Mouse (Mus musculus): ENCODE results near the gene Cadm1. TPM values are rescaled to one million over a fixed set of nuclear protein-coding genes. Genes with fewer than 3 reads are reported as not detected.

Cadm1 gene
- polyA plus RNA-seq, 1 experiment from 2014 or later, result 96.0 TPM

- Histone ChIP-seq H3K4me1 (replicated peaks; ENCODE audit: control insufficient read depth, insufficient read depth, low read length) (peaks cover 10% of the 10 kb centered on the region), H3K4me3 (ENCODE audit: low read length) (no peak overlapping the region), H3K4me2 (ENCODE audit: low read depth, low read length) (no peak overlapping the region), H3K27ac (ENCODE audit: low read length) (no peak overlapping the region), H3K27me3 (ENCODE audit: control insufficient read depth, insufficient read depth, low read depth, low read length) (peaks cover 9% of the 10 kb centered on the region), H3K9ac (ENCODE audit: low read length) (no peak overlapping the region), H3K36me3 (ENCODE audit: control insufficient read depth, insufficient read depth, low read length) (no peaks in the 10 kb centered on the region), H3K9me3 (ENCODE audit: control insufficient read depth, low read length) (no peaks in the 10 kb centered on the region)
- no peak for ATAC-seq (ENCODE audit: low read depth)
- WGBS, result 71% methylated on average over 13 of the region's 13 CpGs
Observed at GRCm38 (mm10) chr9:47692911-47693310, 162.9 kb downstream of the Cadm1 start.

- WGBS, result 45% methylated on average over 3 of the region's 3 CpGs
- no peak for ATAC-seq (ENCODE audit: low read depth)
Observed at GRCm38 (mm10) chr9:47699026-47699425, 169.1 kb downstream of the Cadm1 start.

GRCm38 (mm10) chr9:47700021-47700420, 170.0 kb downstream of the Cadm1 start:
- no peak overlapping the region for H3K27ac ChIP-seq (ENCODE audit: low read length)
- ATAC-seq (ENCODE audit: low read depth), result no peak
- no peak overlapping the region for H3K4me3 ChIP-seq (ENCODE audit: low read length)
- no peaks in the 10 kb centered on the region for H3K9me3 ChIP-seq (ENCODE audit: control insufficient read depth, low read length)
- no peak overlapping the region for H3K9ac ChIP-seq (ENCODE audit: low read length)
- no peaks in the 10 kb centered on the region for H3K36me3 ChIP-seq (ENCODE audit: control insufficient read depth, insufficient read depth, low read length)
- WGBS, result 96% methylated on average over 5 of the region's 5 CpGs
- H3K4me2 ChIP-seq (ENCODE audit: low read depth, low read length), result no peak overlapping the region
- no peaks in the 10 kb centered on the region for H3K4me1 ChIP-seq (replicated peaks; ENCODE audit: control insufficient read depth, insufficient read depth, low read length)
- H3K27me3 ChIP-seq (ENCODE audit: control insufficient read depth, insufficient read depth, low read depth, low read length), result no peaks in the 10 kb centered on the region

More at GRCm38 (mm10) chr9:47699026-47699425, 169.1 kb downstream of the Cadm1 start:
- Histone ChIP-seq H3K9ac (ENCODE audit: low read length) (no peak overlapping the region), H3K36me3 (ENCODE audit: control insufficient read depth, insufficient read depth, low read length) (no peaks in the 10 kb centered on the region), H3K4me3 (ENCODE audit: low read length) (no peak overlapping the region), H3K27ac (ENCODE audit: low read length) (no peak overlapping the region), H3K9me3 (ENCODE audit: control insufficient read depth, low read length) (no peaks in the 10 kb centered on the region), H3K4me2 (ENCODE audit: low read depth, low read length) (no peak overlapping the region), H3K4me1 (replicated peaks; ENCODE audit: control insufficient read depth, insufficient read depth, low read length) (no peaks in the 10 kb centered on the region), H3K27me3 (ENCODE audit: control insufficient read depth, insufficient read depth, low read depth, low read length) (no peaks in the 10 kb centered on the region)

GRCm38 (mm10) chr9:47703026-47703876, 173.3 kb downstream of the Cadm1 start:
- no peak overlapping the region for H3K4me3 ChIP-seq (ENCODE audit: low read length)
- no peak overlapping the region for H3K27ac ChIP-seq (ENCODE audit: low read length)
- 83% methylated on average over 19 of the region's 19 CpGs for WGBS
- no peak overlapping the region for H3K9ac ChIP-seq (ENCODE audit: low read length)
- H3K9me3 ChIP-seq (ENCODE audit: control insufficient read depth, low read length), result no peaks in the 10 kb centered on the region
- peaks cover 5% of the 10 kb centered on the region; the same call in 1 of the 2 replicates for H3K4me1 ChIP-seq (replicated peaks; ENCODE audit: control insufficient read depth, insufficient read depth, low read length)
- 0 out of 2 replicates have a peak, but pooled peaks have one; percentile 16 for ATAC-seq (ENCODE audit: low read depth)
- no peaks in the 10 kb centered on the region for H3K36me3 ChIP-seq (ENCODE audit: control insufficient read depth, insufficient read depth, low read length)
- H3K27me3 ChIP-seq (ENCODE audit: control insufficient read depth, insufficient read depth, low read depth, low read length), result no peaks in the 10 kb centered on the region
- H3K4me2 ChIP-seq (ENCODE audit: low read depth, low read length), result no peak overlapping the region

- Histone ChIP-seq H3K9ac (ENCODE audit: low read length) (no peak overlapping the region), H3K4me1 (replicated peaks; ENCODE audit: control insufficient read depth, insufficient read depth, low read length) (peaks cover 5% of the 10 kb centered on the region; the same call in 1 of the 2 replicates), H3K36me3 (ENCODE audit: control insufficient read depth, insufficient read depth, low read length) (no peaks in the 10 kb centered on the region), H3K4me2 (ENCODE audit: low read depth, low read length) (no peak overlapping the region), H3K27ac (ENCODE audit: low read length) (no peak overlapping the region), H3K4me3 (ENCODE audit: low read length) (no peak overlapping the region), H3K27me3 (ENCODE audit: control insufficient read depth, insufficient read depth, low read depth, low read length) (no peaks in the 10 kb centered on the region), H3K9me3 (ENCODE audit: control insufficient read depth, low read length) (no peaks in the 10 kb centered on the region)
- WGBS, result 92% methylated on average over 9 of the region's 9 CpGs
- ATAC-seq (ENCODE audit: low read depth), result no peak
Observed at GRCm38 (mm10) chr9:47706341-47706740, 176.4 kb downstream of the Cadm1 start.

GRCm38 (mm10) chr9:47707326-47707725, 177.4 kb downstream of the Cadm1 start:
- no peak overlapping the region for H3K4me3 ChIP-seq (ENCODE audit: low read length)
- peaks cover 5% of the 10 kb centered on the region; the same call in 1 of the 2 replicates for H3K4me1 ChIP-seq (replicated peaks; ENCODE audit: control insufficient read depth, insufficient read depth, low read length)
- ATAC-seq (ENCODE audit: low read depth), result no peak
- 87% methylated on average over 6 of the region's 6 CpGs for WGBS
- H3K9me3 ChIP-seq (ENCODE audit: control insufficient read depth, low read length), result no peaks in the 10 kb centered on the region
- no peak overlapping the region for H3K9ac ChIP-seq (ENCODE audit: low read length)
- no peak overlapping the region for H3K27ac ChIP-seq (ENCODE audit: low read length)
- H3K27me3 ChIP-seq (ENCODE audit: control insufficient read depth, insufficient read depth, low read depth, low read length), result no peaks in the 10 kb centered on the region
- no peaks in the 10 kb centered on the region for H3K36me3 ChIP-seq (ENCODE audit: control insufficient read depth, insufficient read depth, low read length)
- no peak overlapping the region for H3K4me2 ChIP-seq (ENCODE audit: low read depth, low read length)

GRCm38 (mm10) chr9:47708299-47708698, 178.3 kb downstream of the Cadm1 start:
- Histone ChIP-seq H3K9ac (ENCODE audit: low read length) (no peak overlapping the region), H3K27ac (ENCODE audit: low read length) (0 out of 2 replicates have a peak overlapping the region, but pooled peaks have one; percentile 5), H3K27me3 (ENCODE audit: control insufficient read depth, insufficient read depth, low read depth, low read length) (no peaks in the 10 kb centered on the region), H3K4me1 (replicated peaks; ENCODE audit: control insufficient read depth, insufficient read depth, low read length) (peaks cover 5% of the 10 kb centered on the region; the same call in 1 of the 2 replicates), H3K4me2 (ENCODE audit: low read depth, low read length) (no peak overlapping the region), H3K36me3 (ENCODE audit: control insufficient read depth, insufficient read depth, low read length) (no peaks in the 10 kb centered on the region), H3K4me3 (ENCODE audit: low read length) (no peak overlapping the region), H3K9me3 (ENCODE audit: control insufficient read depth, low read length) (no peaks in the 10 kb centered on the region)
- ATAC-seq (ENCODE audit: low read depth), result peak; percentile 79
- 19% methylated on average over 10 of the region's 10 CpGs for WGBS

- Histone ChIP-seq H3K9ac (ENCODE audit: low read length) (no peak overlapping the region), H3K4me1 (replicated peaks; ENCODE audit: control insufficient read depth, insufficient read depth, low read length) (peaks cover 8% of the 10 kb centered on the region; the same call in 1 of the 2 replicates), H3K27me3 (ENCODE audit: control insufficient read depth, insufficient read depth, low read depth, low read length) (no peaks in the 10 kb centered on the region), H3K27ac (ENCODE audit: low read length) (no peak overlapping the region), H3K36me3 (ENCODE audit: control insufficient read depth, insufficient read depth, low read length) (no peaks in the 10 kb centered on the region), H3K4me3 (ENCODE audit: low read length) (no peak overlapping the region), H3K9me3 (ENCODE audit: control insufficient read depth, low read length) (no peaks in the 10 kb centered on the region), H3K4me2 (ENCODE audit: low read depth, low read length) (no peak overlapping the region)
- no peak for ATAC-seq (ENCODE audit: low read depth)
- WGBS, result 81% methylated on average over 8 of the region's 8 CpGs
Observed at GRCm38 (mm10) chr9:47710946-47711345, 181.0 kb downstream of the Cadm1 start.

- no peak overlapping the region for H3K27ac ChIP-seq (ENCODE audit: low read length)
- H3K9me3 ChIP-seq (ENCODE audit: control insufficient read depth, low read length), result no peaks in the 10 kb centered on the region
- H3K4me2 ChIP-seq (ENCODE audit: low read depth, low read length), result no peak overlapping the region
- peaks cover 3% of the 10 kb centered on the region; the same call in 1 of the 2 replicates for H3K4me1 ChIP-seq (replicated peaks; ENCODE audit: control insufficient read depth, insufficient read depth, low read length)
- no peak overlapping the region for H3K4me3 ChIP-seq (ENCODE audit: low read length)
- no peak for ATAC-seq (ENCODE audit: low read depth)
- WGBS, result 27% methylated on average over 2 of the region's 2 CpGs
- H3K9ac ChIP-seq (ENCODE audit: low read length), result no peak overlapping the region
- H3K27me3 ChIP-seq (ENCODE audit: control insufficient read depth, insufficient read depth, low read depth, low read length), result no peaks in the 10 kb centered on the region
- no peaks in the 10 kb centered on the region for H3K36me3 ChIP-seq (ENCODE audit: control insufficient read depth, insufficient read depth, low read length)
Observed at GRCm38 (mm10) chr9:47714541-47714940, 184.6 kb downstream of the Cadm1 start.

Data from lung, embryonic 16.5 days (tissue).